Mouse (Mus musculus): Measurements from ENCODE around the gene Sh3bp2. TPM values are rescaled to one million over a fixed set of nuclear protein-coding genes. Genes with fewer than 3 reads are reported as not detected.
"Not testable (repeated sequence)": the region's sequence is repeated elsewhere in the genome, so short reads cannot be mapped to it uniquely, and the experiment has no call there.

The Sh3bp2 gene
- polyA plus RNA-seq, 1 experiment from 2014 or later, result 6.2 TPM

DNA sequence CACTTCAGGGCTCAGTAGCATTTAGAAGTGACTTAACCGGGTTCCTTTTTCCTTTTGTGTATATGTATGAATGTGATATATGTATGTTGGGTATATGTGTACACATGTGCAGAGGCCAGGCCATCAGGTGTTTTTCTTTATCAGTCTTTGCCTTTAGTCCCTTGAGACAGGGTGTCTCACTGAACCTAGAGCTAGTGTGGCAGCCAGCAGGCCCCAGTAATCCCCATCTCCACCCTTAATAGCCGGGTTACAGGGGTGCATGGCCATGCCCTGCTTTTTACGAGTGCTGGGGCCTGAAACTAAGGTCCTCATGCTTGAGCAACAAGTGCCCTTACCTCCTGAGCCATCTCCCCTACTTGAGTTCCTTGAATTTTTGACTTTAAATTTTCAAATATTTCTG, 45.9 kb downstream of the Sh3bp2 start:
- Histone ChIP-seq H3K36me3 (ENCODE audit: insufficient read depth, low read length) (no peaks in the 10 kb centered on the region), H3K4me2 (ENCODE audit: low read length) (no peak overlapping the region), H3K27ac (no peak overlapping the region), H3K4me3 (replicated peaks; ENCODE audit: low read depth, low read length) (no peak overlapping the region), H3K4me1 (replicated peaks; ENCODE audit: insufficient read depth, low read length) (peaks cover 5% of the 10 kb centered on the region), H3K27me3 (ENCODE audit: insufficient read depth, low read length) (no peaks in the 10 kb centered on the region), H3K9ac (ENCODE audit: low read depth, low read length) (no peak overlapping the region), H3K9me3 (replicated peaks; ENCODE audit: low read length) (no peaks in the 10 kb centered on the region)
- WGBS, result 79% methylated on average over 3 of the region's 3 CpGs
- no peak for ATAC-seq (replicated peaks; ENCODE audit: low FRiP score, low read depth)
- no peak for DNase-seq (ENCODE audit: low spot score)
- no peak for TF ChIP-seq CTCF (IDR thresholded peaks at IDR 0.05; ENCODE audit: low read depth)

DNA sequence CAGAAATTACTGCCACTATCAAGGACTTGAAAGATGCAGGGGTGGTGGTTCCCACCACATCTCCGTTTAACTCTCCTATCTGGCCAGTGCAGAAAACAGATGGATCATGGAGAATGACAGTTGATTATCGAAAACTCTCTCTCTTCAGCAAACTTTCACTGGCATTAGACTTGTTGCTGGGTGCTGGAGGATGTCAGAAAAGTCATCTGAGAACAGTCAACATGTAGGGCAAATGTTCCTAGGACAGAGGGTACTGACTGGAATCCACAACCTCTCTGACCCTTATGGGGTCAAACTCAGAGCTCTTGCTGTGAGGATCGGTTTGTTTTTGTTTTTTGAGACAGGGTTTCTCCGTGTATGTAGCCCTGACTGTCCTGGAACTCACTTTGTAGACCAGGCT, 46.9 kb downstream of the Sh3bp2 start:
- 48% methylated on average over 4 of the region's 4 CpGs for WGBS
- H3K36me3 ChIP-seq (ENCODE audit: insufficient read depth, low read length); H3K4me1 ChIP-seq (replicated peaks; ENCODE audit: insufficient read depth, low read length); H3K9me3 ChIP-seq (replicated peaks; ENCODE audit: low read length); DNase-seq (ENCODE audit: low spot score); H3K4me3 ChIP-seq (replicated peaks; ENCODE audit: low read depth, low read length); ATAC-seq (replicated peaks; ENCODE audit: low FRiP score, low read depth); H3K27me3 ChIP-seq (ENCODE audit: insufficient read depth, low read length): not testable (repeated sequence)
- peak overlapping the region; percentile 78; the same call in 1 of the 2 replicates for H3K27ac ChIP-seq
- peak overlapping the region; percentile 52 for H3K4me2 ChIP-seq (ENCODE audit: low read length)
- peak overlapping the region; percentile 97; the same call in 1 of the 2 replicates for H3K9ac ChIP-seq (ENCODE audit: low read depth, low read length)

DNA sequence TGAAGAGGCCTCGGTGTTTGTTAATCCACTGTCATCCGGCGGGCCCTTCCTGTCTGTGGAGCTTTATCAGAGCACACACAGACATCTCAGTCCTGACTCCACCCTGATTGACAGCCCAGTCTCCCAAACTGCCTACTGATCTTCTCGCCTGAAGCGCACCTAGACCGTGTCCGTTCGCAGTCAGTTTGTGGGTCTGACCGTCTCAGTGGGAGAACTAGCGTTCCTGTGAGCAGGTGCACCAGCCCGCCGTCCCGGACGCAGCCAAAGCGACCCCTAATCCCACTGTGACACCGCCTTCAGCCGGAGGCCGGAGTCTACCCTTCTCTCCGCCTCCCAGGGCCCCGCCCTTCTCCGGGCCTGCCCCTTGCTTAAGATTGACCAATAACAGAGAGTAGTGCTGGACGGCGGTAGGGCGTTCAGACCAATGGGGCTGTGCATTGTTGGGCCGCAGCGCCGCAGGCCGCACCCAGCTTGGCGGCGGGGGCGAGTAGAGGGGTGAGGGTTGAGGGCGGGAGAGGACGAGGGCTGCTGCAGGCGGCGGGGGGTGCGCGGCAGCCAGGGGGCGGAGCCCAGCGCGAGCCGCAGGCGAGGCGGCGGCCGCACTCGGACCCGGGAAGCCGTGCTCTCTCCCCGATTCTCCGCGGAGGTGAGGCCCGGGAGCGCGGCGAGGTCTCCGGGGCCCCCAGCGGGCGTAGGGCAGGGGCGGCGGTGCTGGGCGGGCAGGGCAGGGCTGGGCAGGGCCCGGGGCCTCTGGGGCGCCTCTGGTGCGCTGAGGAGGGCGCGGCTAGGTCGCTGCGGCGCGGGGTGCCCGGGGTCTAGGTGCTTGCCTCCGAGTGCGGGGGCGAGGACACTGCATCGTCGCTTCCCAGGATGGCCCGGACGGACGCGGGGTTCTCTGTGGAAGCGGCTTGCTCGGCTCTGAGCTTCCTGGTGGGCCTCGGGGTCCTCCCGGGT, 47.9 kb downstream of the Sh3bp2 start, which contains the start of gene Add1:
TSS of gene Add1 (plus strand) at position 397 of the 954 bp plus-strand sequence.
- Histone ChIP-seq H3K27ac (peak within 1 kb of the TSS; percentile 91), H3K36me3 (ENCODE audit: insufficient read depth, low read length) (no peaks in the 10 kb centered on the region), H3K27me3 (ENCODE audit: insufficient read depth, low read length) (no peaks in the 10 kb centered on the region), H3K4me2 (ENCODE audit: low read length) (peak within 1 kb of the TSS; percentile 52), H3K4me3 (replicated peaks; ENCODE audit: low read depth, low read length) (peak within 1 kb of the TSS; percentile 91), H3K4me1 (replicated peaks; ENCODE audit: insufficient read depth, low read length) (peaks cover 9% of the 10 kb centered on the region), H3K9me3 (replicated peaks; ENCODE audit: low read length) (no peaks in the 10 kb centered on the region), H3K9ac (ENCODE audit: low read depth, low read length) (peak within 1 kb of the TSS; percentile 97)
- DNase-seq (ENCODE audit: low spot score) (peak; percentile 99), ATAC-seq (replicated peaks; ENCODE audit: low FRiP score, low read depth) (peak; percentile 100)
- 2% methylated on average over 77 of the region's 84 CpGs for WGBS
- TF ChIP-seq CTCF (IDR thresholded peaks at IDR 0.05; ENCODE audit: low read depth), result no peak

DNA sequence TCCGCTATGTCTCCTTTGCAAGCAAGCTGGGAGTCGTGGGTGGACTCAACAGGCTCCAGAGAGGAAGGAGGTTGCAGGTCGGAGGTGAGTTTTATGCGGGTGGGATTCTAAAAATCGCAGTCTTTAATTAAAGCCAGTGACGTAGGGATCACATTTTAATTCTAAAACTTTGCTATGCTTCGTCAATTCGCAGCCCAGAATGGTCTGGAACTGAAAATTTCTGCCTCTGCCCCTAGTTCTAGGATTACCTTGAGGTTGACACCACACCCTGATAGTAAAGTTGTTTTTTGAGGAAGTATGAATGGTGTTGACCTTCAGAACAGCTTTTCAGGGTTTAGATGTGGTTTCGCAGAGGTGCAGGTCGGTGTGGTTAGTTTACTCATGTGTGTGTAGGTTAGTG, 49.1 kb downstream of the Sh3bp2 start:
- Histone ChIP-seq H3K9ac (ENCODE audit: low read depth, low read length) (peak overlapping the region; percentile 97), H3K27me3 (ENCODE audit: insufficient read depth, low read length) (no peaks in the 10 kb centered on the region), H3K36me3 (ENCODE audit: insufficient read depth, low read length) (no peaks in the 10 kb centered on the region), H3K4me3 (replicated peaks; ENCODE audit: low read depth, low read length) (peak overlapping the region; percentile 91), H3K27ac (peak overlapping the region; percentile 91), H3K4me2 (ENCODE audit: low read length) (peak overlapping the region; percentile 52), H3K9me3 (replicated peaks; ENCODE audit: low read length) (no peaks in the 10 kb centered on the region), H3K4me1 (replicated peaks; ENCODE audit: insufficient read depth, low read length) (peaks cover 9% of the 10 kb centered on the region)
- TF ChIP-seq CTCF (IDR thresholded peaks at IDR 0.05; ENCODE audit: low read depth), result no peak
- no peak for ATAC-seq (replicated peaks; ENCODE audit: low FRiP score, low read depth)
- WGBS, result 16% methylated on average over 10 of the region's 10 CpGs
- DNase-seq (ENCODE audit: low spot score), result peak; percentile 21

DNA sequence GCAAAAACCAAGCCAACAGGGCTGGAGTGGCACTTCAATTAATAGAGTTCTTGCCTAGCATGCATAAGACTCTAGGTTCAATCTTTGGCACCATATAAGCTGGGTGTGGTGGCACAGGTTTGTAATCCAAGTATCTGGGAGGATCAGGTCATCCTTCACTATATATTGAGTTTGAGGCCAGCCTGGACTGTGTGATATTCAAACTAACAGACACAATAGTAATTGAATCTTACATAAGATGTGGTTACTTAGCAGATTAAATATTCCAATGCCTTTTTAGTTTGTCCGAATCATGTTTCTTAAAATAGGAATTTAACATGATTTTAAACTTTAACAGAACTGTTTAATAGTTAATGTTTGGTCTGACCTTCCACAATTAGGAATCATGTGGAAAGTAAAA, 50.6 kb downstream of the Sh3bp2 start:
- DNase-seq (ENCODE audit: low spot score) (no peak), ATAC-seq (replicated peaks; ENCODE audit: low FRiP score, low read depth) (no peak)
- peaks cover 9% of the 10 kb centered on the region for H3K4me1 ChIP-seq (replicated peaks; ENCODE audit: insufficient read depth, low read length)
- no peak overlapping the region for H3K9ac ChIP-seq (ENCODE audit: low read depth, low read length)
- no peak for TF ChIP-seq CTCF (IDR thresholded peaks at IDR 0.05; ENCODE audit: low read depth)
- no peak overlapping the region for H3K4me2 ChIP-seq (ENCODE audit: low read length)
- no peaks in the 10 kb centered on the region for H3K36me3 ChIP-seq (ENCODE audit: insufficient read depth, low read length)
- no peaks in the 10 kb centered on the region for H3K27me3 ChIP-seq (ENCODE audit: insufficient read depth, low read length)
- no peaks in the 10 kb centered on the region for H3K9me3 ChIP-seq (replicated peaks; ENCODE audit: low read length)
- WGBS, result 74% methylated on average over 1 of the region's 1 CpGs
- no peak overlapping the region for H3K4me3 ChIP-seq (replicated peaks; ENCODE audit: low read depth, low read length)
- no peak overlapping the region for H3K27ac ChIP-seq

DNA sequence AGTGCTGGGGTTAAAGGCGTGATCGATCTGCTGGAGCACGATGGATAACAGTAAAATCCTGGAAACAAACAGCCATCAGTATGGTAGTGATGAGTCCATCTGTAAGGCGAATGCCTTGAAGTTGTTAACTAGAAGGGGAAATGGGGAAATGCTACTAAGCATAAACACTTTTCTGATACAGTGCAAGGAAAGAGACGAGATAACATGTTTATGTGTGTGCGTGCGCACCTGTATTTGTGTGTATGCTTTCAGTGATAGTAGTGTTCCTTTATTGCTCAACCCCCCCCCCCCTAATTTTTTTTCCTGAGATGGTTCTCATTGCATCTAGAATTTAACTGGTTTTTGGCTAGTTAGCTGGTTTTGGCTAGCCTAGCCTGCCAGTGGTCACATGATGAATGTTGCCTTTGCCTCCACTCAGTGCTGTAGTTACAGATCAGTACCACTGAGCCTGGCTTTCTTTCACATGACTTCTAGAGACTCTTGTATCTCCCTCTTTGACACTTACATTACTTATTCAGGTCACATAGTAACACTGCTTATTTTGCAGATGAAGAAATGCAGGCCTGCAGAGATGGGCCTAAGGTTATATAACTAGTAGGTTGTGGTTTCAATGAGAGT, 52.5 kb downstream of the Sh3bp2 start:
- peaks cover 14% of the 10 kb centered on the region for H3K4me1 ChIP-seq (replicated peaks; ENCODE audit: insufficient read depth, low read length)
- no peak for ATAC-seq (replicated peaks; ENCODE audit: low FRiP score, low read depth)
- H3K4me2 ChIP-seq (ENCODE audit: low read length), result no peak overlapping the region
- WGBS, result 95% methylated on average over 7 of the region's 7 CpGs
- H3K9ac ChIP-seq (ENCODE audit: low read depth, low read length), result no peak overlapping the region
- no peaks in the 10 kb centered on the region for H3K36me3 ChIP-seq (ENCODE audit: insufficient read depth, low read length)
- no peaks in the 10 kb centered on the region for H3K9me3 ChIP-seq (replicated peaks; ENCODE audit: low read length)
- no peaks in the 10 kb centered on the region for H3K27me3 ChIP-seq (ENCODE audit: insufficient read depth, low read length)
- no peak overlapping the region for H3K27ac ChIP-seq
- DNase-seq (ENCODE audit: low spot score), result no peak
- H3K4me3 ChIP-seq (replicated peaks; ENCODE audit: low read depth, low read length), result no peak overlapping the region
- no peak for TF ChIP-seq CTCF (IDR thresholded peaks at IDR 0.05; ENCODE audit: low read depth)
